Mouse (Mus musculus) urinary bladder, postnatal 4 days (tissue): Measurements from ENCODE around the gene Znrf1.

ENCODE experiments used
- DNase-seq, 2 experiments: peaks; one replicate each; pipeline ENCODE4 v3.0.0; 2021 to 2022; ENCODE audit warnings: low spot score in 2 of 2

Gene Znrf1

GRCm38 (mm10) chr8:111533503-111533902, 2.4 kb upstream of the Znrf1 start:
- no peak for DNase-seq

GRCm38 (mm10) chr8:111535491-111535890, 406 bp upstream of the Znrf1 start:
- DNase-seq, result no peak

- DNase-seq, result peak in 1 of 2 experiments; percentile 31
Observed at GRCm38 (mm10) chr8:111536978-111537764, 1.3 kb downstream of the Znrf1 start.

GRCm38 (mm10) chr8:111537765-111538158, 1.9 kb downstream of the Znrf1 start:
- DNase-seq, result no peak

- no peak for DNase-seq
Observed at GRCm38 (mm10) chr8:111538194-111538593, 2.3 kb downstream of the Znrf1 start.

- no peak for DNase-seq
Observed at GRCm38 (mm10) chr8:111539422-111540076, 3.7 kb downstream of the Znrf1 start.

GRCm38 (mm10) chr8:111543712-111544380, 7.9 kb downstream of the Znrf1 start:
- DNase-seq, result no peak

GRCm38 (mm10) chr8:111545406-111546156, 9.7 kb downstream of the Znrf1 start:
- DNase-seq, result no peak

- no peak for DNase-seq
Observed at GRCm38 (mm10) chr8:111547144-111547543, 11.2 kb downstream of the Znrf1 start.

GRCm38 (mm10) chr8:111548201-111548600, 12.3 kb downstream of the Znrf1 start:
- DNase-seq, result no peak

- DNase-seq, result no peak
Observed at GRCm38 (mm10) chr8:111550002-111550870, 14.3 kb downstream of the Znrf1 start.

- DNase-seq, result no peak
Observed at GRCm38 (mm10) chr8:111551511-111552130, 15.7 kb downstream of the Znrf1 start.

GRCm38 (mm10) chr8:111561824-111562223, 25.9 kb downstream of the Znrf1 start:
- no peak for DNase-seq

- DNase-seq, result no peak
Observed at GRCm38 (mm10) chr8:111562274-111562803, 26.4 kb downstream of the Znrf1 start.

- DNase-seq, result no peak
Observed at GRCm38 (mm10) chr8:111563075-111563474, 27.2 kb downstream of the Znrf1 start.

- no peak for DNase-seq
Observed at GRCm38 (mm10) chr8:111563687-111564086, 27.8 kb downstream of the Znrf1 start.

GRCm38 (mm10) chr8:111564093-111564492, 28.2 kb downstream of the Znrf1 start:
- no peak for DNase-seq

GRCm38 (mm10) chr8:111565784-111566191, 29.9 kb downstream of the Znrf1 start:
- no peak for DNase-seq

GRCm38 (mm10) chr8:111566326-111566725, 30.4 kb downstream of the Znrf1 start:
- DNase-seq, result no peak

- DNase-seq, result no peak
Observed at GRCm38 (mm10) chr8:111567571-111567970, 31.7 kb downstream of the Znrf1 start.
